Mouse (Mus musculus) cerebellum, adult 2 months (tissue): ENCODE results near the gene Apobec3. TPM values are rescaled to one million over a fixed set of nuclear protein-coding genes. Genes with fewer than 3 reads are reported as not detected.

Source experiments
- DNase-seq, 2 experiments: peaks; one replicate each; pipeline ENCODE4 v3.0.0; 2021
- H3K27ac ChIP-seq: fragments of 200-500 bp; 2 replicates; pipeline ENCODE4 v1.5.1; 2012; ENCODE audit warnings: low read length, control low read depth, inconsistent platforms; ENCODE audit not compliant: insufficient read depth
- H3K27me3 ChIP-seq: fragments of 200-500 bp; 2 replicates; pipeline ENCODE4 v1.6.1; 2012; ENCODE audit warnings: inconsistent platforms, mild to moderate bottlenecking, low read length, moderate library complexity; ENCODE audit not compliant: control insufficient read depth, insufficient read depth
- H3K4me1 ChIP-seq: fragments of 200-500 bp; 2 replicates; pipeline ENCODE4 v1.6.1; 2011; ENCODE audit warnings: low read length; ENCODE audit not compliant: control insufficient read depth, insufficient read depth
- H3K4me3 ChIP-seq: fragments of 200-500 bp; replicated peaks from 2 replicates; pipeline ENCODE3; 2011; ENCODE audit warnings: mild to moderate bottlenecking, low read depth, low read length, control low read depth; ENCODE audit not compliant: insufficient read depth
- CTCF ChIP-seq: fragments of 200-500 bp; IDR thresholded peaks from 2 replicates; pipeline ENCODE4 v1.5.1; 2011; ENCODE audit warnings: low read depth, mild to moderate bottlenecking, control low read depth, low read length, moderate library complexity, borderline replicate concordance; ENCODE audit not compliant: insufficient read depth
- POLR2A ChIP-seq: fragments of 200-500 bp; IDR thresholded peaks from 2 replicates; pipeline ENCODE4 v1.6.1; 2011; ENCODE audit warnings: low read length, control low read depth, borderline replicate concordance; ENCODE audit not compliant: insufficient read depth
- WGBS: fragments of 180-500 bp; shearing (Covaris S2); methylation state at CpG from one replicate; pipeline ENCODE4 v1.1.7; 2018; 5-methylcytosine and 5-hydroxymethylcytosine counted together
- polyA plus RNA-seq: library from polyadenylated mRNA; depleted of rRNA; stranded (reverse); fragments of >200 nt; gene quantifications from 2 replicates; pipeline ENCODE4 v1.2.3, GENCODE M21; 2012

Apobec3 gene
- polyA plus RNA-seq, 1 experiment: 3.6 TPM

- TF ChIP-seq POLR2A (no peak), CTCF (no peak)
- Histone ChIP-seq H3K27me3 (no peaks in the 10 kb centered on the region), H3K27ac (no peak overlapping the region), H3K4me1 (0 out of 2 replicates have a peak, but pooled peaks cover 4% of the 10 kb centered on the region), H3K4me3 (no peak overlapping the region)
- no peak for DNase-seq
- 87% methylated on average over 8 of the region's 8 CpGs for WGBS
These were observed 17.9 kb upstream of the Apobec3 start for GRCm38 (mm10) chr15:79873545-79873944.

DNA sequence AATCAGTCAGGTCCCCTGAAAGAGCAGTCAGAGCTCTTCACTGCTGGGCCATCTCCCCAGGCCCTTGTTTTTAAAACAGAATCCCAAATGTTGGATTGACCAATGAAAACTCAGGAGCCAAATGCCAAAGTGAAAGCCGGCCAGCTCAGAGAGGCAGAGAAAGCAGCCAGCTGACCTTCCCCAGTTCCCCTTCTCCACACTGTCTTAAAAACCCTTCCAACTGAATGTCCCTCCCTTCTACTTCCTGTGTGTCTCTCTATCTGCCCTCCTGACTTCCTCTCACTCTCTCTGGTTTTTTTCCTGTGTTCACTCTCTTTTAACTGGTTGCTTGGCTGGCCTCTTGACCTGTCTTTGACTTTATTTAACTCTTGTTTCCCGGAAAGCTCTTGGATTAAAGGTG, 17.5 kb upstream of the Apobec3 start:
- TF ChIP-seq CTCF: no peak
- no peak for TF ChIP-seq POLR2A

DNA sequence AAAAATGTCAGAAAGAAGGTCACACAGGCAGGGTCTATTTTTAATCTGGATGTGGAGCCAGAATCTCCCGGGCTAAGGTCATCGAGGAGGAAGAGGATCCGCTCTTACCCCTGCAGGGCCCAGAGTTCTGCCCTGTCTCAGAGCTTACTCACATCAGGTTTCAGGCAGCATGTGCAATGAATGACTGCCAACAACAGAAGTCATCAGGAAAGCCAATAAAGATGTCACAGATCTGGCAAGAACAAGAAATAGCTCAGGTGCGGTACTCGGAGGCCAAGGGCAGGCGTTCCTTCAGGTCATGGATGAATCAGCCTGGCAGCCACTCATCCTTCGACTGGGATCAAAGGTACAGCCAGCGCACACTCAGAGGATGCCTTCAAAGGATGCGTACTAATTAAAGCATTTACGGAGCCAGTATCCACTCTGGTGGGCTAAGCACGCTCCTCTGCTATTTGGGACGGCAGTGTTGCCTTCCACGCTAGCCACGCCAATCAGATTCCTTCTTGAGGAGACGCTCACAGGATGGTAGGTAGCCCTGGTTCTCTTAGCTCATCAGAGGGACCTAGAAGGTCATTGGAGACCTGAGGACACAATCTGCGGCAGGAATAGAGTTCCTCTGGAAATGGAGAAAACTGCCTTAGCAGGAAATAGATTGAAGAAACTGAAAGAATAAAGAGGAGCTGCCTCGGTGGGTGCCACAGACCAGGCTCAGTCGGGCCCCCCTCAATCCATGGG, 16.0 kb upstream of the Apobec3 start:
- DNase-seq: peak in 1 of 2 experiments; percentile 38

More for the DNA sequence above, 17.5 kb upstream of the Apobec3 start:
- WGBS: 68% methylated on average over 2 of the region's 2 CpGs
- Histone ChIP-seq H3K4me1 (0 out of 2 replicates have a peak, but pooled peaks cover 4% of the 10 kb centered on the region), H3K4me3 (no peak overlapping the region), H3K27me3 (no peaks in the 10 kb centered on the region), H3K27ac (no peak overlapping the region)
- DNase-seq: no peak

GRCm38 (mm10) chr15:79878725-79879136, 12.7 kb upstream of the Apobec3 start:
- no peaks in the 10 kb centered on the region for H3K27me3 ChIP-seq
- no peak for DNase-seq
- H3K4me1 ChIP-seq: 0 out of 2 replicates have a peak, but pooled peaks cover 4% of the 10 kb centered on the region
- no peak for TF ChIP-seq POLR2A
- no peak for TF ChIP-seq CTCF
- H3K4me3 ChIP-seq: no peak overlapping the region
- 65% methylated on average over 6 of the region's 6 CpGs for WGBS
- H3K27ac ChIP-seq: no peak overlapping the region

More for the DNA sequence above, 16.0 kb upstream of the Apobec3 start:
- WGBS: 40% methylated on average over 18 of the region's 18 CpGs
- Histone ChIP-seq H3K27ac (no peak overlapping the region), H3K4me1 (0 out of 2 replicates have a peak, but pooled peaks cover 4% of the 10 kb centered on the region), H3K27me3 (no peaks in the 10 kb centered on the region), H3K4me3 (no peak overlapping the region)
- TF ChIP-seq CTCF (no peak), POLR2A (no peak)

GRCm38 (mm10) chr15:79879319-79879718, 12.1 kb upstream of the Apobec3 start:
- H3K27ac ChIP-seq: no peak overlapping the region
- no peak overlapping the region for H3K4me3 ChIP-seq
- no peak for TF ChIP-seq CTCF
- no peak for TF ChIP-seq POLR2A
- peak; percentile 58 to 69 for DNase-seq
- 5% methylated on average over 13 of the region's 13 CpGs for WGBS
- no peaks in the 10 kb centered on the region for H3K27me3 ChIP-seq
- 0 out of 2 replicates have a peak, but pooled peaks cover 4% of the 10 kb centered on the region for H3K4me1 ChIP-seq

GRCm38 (mm10) chr15:79880477-79880876, 11.0 kb upstream of the Apobec3 start:
- 0 out of 2 replicates have a peak, but pooled peaks cover 1% of the 10 kb centered on the region for H3K4me1 ChIP-seq
- H3K27ac ChIP-seq: no peak overlapping the region
- no peaks in the 10 kb centered on the region for H3K27me3 ChIP-seq
- WGBS: 74% methylated on average over 3 of the region's 3 CpGs
- TF ChIP-seq POLR2A (no peak), CTCF (no peak)
- no peak overlapping the region for H3K4me3 ChIP-seq
- no peak for DNase-seq

DNA sequence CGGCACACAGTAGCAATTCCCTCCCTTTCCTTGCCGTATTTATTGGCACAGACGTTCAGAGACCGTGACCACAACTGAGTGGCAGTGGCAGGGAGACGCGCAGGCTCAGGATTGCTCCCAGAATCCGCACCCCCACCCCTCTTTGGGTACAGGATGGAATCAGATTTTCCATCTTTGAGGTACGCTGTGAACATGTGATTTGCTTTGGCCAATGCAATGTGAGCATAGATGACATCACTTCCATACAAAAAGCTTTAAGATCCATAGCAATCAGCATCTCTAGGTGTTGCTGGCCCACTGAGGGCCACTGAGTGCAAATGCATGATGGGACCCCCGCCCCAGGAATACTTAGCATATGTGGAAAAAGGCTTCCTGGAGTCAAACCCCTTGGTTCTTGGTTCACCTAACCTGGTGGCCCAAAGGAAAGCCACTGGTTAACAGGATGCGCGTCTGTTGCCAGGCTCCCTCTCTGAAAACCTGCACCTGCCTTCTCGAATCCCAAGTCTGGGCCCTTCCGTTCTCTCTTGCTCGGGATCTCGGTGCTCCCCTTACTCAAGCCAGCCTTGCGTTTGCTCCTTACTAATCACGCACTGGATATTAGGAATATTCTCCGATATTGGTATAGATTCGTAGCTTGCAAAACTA, 8.7 kb upstream of the Apobec3 start:
- Histone ChIP-seq H3K4me3 (peak overlapping the region; percentile 46), H3K4me1 (no peaks in the 10 kb centered on the region), H3K27me3 (no peaks in the 10 kb centered on the region), H3K27ac (peak overlapping the region; percentile 24)
- peak; percentile 44; the same call in 1 of the 2 replicates for TF ChIP-seq POLR2A
- TF ChIP-seq CTCF: no peak
- 18% methylated on average over 19 of the region's 19 CpGs for WGBS
- peak; percentile 62 to 71 for DNase-seq

DNA sequence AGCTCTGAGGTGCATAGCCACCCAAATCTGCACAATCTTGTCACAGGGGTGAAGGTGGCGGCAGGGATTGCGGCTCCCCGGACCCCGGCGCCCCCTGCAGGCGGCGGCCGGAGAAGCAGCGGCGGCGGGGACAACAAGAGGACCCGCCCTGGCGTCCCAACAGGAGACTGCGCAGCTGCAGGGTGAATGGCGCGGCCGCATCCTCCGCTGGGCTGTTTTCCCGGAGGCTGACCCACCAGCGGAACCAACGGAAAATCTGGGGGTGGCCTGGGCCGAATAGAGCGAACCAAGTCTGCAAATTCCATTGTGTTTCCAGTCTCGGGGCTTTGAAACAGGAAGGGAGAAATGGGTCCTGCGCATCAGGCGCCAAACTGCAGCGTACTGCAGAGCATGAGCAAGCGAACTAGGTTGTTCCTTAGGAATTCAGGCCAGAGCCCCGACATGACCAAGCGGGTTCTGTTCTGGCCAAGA, 8.1 kb upstream of the Apobec3 start:
- peak overlapping the region; percentile 52 for H3K4me3 ChIP-seq
- TF ChIP-seq CTCF: peak; percentile 75
- peak; percentile 77 for TF ChIP-seq POLR2A
- peak overlapping the region; percentile 24 for H3K27ac ChIP-seq
- H3K4me1 ChIP-seq: no peaks in the 10 kb centered on the region
- no peaks in the 10 kb centered on the region for H3K27me3 ChIP-seq
- peak; percentile 94 to 97 for DNase-seq
- under 1% methylated on average over 30 of the region's 30 CpGs for WGBS
